Mouse (Mus musculus) ES-E14 (cell line): ENCODE measurements at regions not wholly inside any gene's neighbourhood (a gene's known extent, or its start where the extent isn't known, plus 50 kb on each side); places are given as distances from the start of the nearest gene placed in this dataset.

ENCODE experiments used
- CHD2 ChIP-seq: IDR thresholded peaks from 2 replicates; pipeline ENCODE4 v1.6.1; 2014; ENCODE audit warnings: mild to moderate bottlenecking, low read depth, low read length, inconsistent platforms
- MAFK ChIP-seq: IDR thresholded peaks from 2 replicates; pipeline ENCODE4 v1.6.1; 2014; ENCODE audit warnings: mild to moderate bottlenecking, low read depth, low read length, inconsistent platforms; ENCODE audit not compliant: insufficient read depth

GRCm38 (mm10) chr17:84006748-84007147, 159.0 kb upstream of the Haao start:
- TF ChIP-seq MAFK (no peak), CHD2 (no peak)
